Mouse (Mus musculus): ENCODE data around the gene Gatad2b. TPM values are rescaled to one million over a fixed set of nuclear protein-coding genes. Genes with fewer than 3 reads are reported as not detected.

The Gatad2b gene
- polyA plus RNA-seq, 1 experiment from 2014 or later = 13.2 TPM

GRCm38 (mm10) chr3:90266901-90267775 lies 25.8 kb upstream of the Gatad2b start:
- Histone ChIP-seq H3K4me3 (replicated peaks) (no peak overlapping the region; the same call in 1 of the 2 replicates), H3K9ac (replicated peaks) (peak overlapping the region; percentile 89; the same call in 1 of the 2 replicates), H3K27me3 (replicated peaks) (no peaks in the 10 kb centered on the region), H3K9me3 (replicated peaks) (no peaks in the 10 kb centered on the region), H3K36me3 (peaks cover 36% of the 10 kb centered on the region), H3K27ac (replicated peaks) (no peak overlapping the region), H3K4me2 (peak overlapping the region; percentile 74; the same call in 1 of the 2 replicates), H3K4me1 (peaks cover 13% of the 10 kb centered on the region)
- ATAC-seq (ENCODE audit: low FRiP score) = no peak
- 94% methylated on average over 20 of the region's 20 CpGs for WGBS

- Histone ChIP-seq H3K27me3 (replicated peaks) (no peaks in the 10 kb centered on the region), H3K9ac (replicated peaks) (no peak overlapping the region)
Observed at GRCm38 (mm10) chr3:90268190-90268589, 24.8 kb upstream of the Gatad2b start.

GRCm38 (mm10) chr3:90268971-90269370 lies 24.0 kb upstream of the Gatad2b start:
- ATAC-seq (ENCODE audit: low FRiP score) = no peak
- no peak overlapping the region for H3K27ac ChIP-seq (replicated peaks)
- no peaks in the 10 kb centered on the region for H3K9me3 ChIP-seq (replicated peaks)
- H3K36me3 ChIP-seq = peaks cover 32% of the 10 kb centered on the region
- H3K27me3 ChIP-seq (replicated peaks) = no peaks in the 10 kb centered on the region
- H3K4me1 ChIP-seq = peaks cover 13% of the 10 kb centered on the region
- WGBS = 90% methylated on average over 16 of the region's 16 CpGs
- no peak overlapping the region for H3K4me2 ChIP-seq
- H3K9ac ChIP-seq (replicated peaks) = no peak overlapping the region
- H3K4me3 ChIP-seq (replicated peaks) = no peak overlapping the region

More at GRCm38 (mm10) chr3:90268190-90268589, 24.8 kb upstream of the Gatad2b start:
- H3K9me3 ChIP-seq (replicated peaks) = no peaks in the 10 kb centered on the region
- peaks cover 32% of the 10 kb centered on the region for H3K36me3 ChIP-seq
- 96% methylated on average over 11 of the region's 11 CpGs for WGBS
- no peak overlapping the region for H3K27ac ChIP-seq (replicated peaks)
- no peak for ATAC-seq (ENCODE audit: low FRiP score)
- H3K4me1 ChIP-seq = peaks cover 13% of the 10 kb centered on the region
- no peak overlapping the region for H3K4me3 ChIP-seq (replicated peaks)
- no peak overlapping the region for H3K4me2 ChIP-seq

- Histone ChIP-seq H3K27me3 (replicated peaks) (no peaks in the 10 kb centered on the region), H3K4me3 (replicated peaks) (no peak overlapping the region), H3K36me3 (peaks cover 45% of the 10 kb centered on the region), H3K9ac (replicated peaks) (no peak overlapping the region), H3K9me3 (replicated peaks) (no peaks in the 10 kb centered on the region), H3K27ac (replicated peaks) (no peak overlapping the region), H3K4me2 (no peak overlapping the region), H3K4me1 (peaks cover 11% of the 10 kb centered on the region)
- no peak for ATAC-seq (ENCODE audit: low FRiP score)
- WGBS = 96% methylated on average over 8 of the region's 8 CpGs
Observed at GRCm38 (mm10) chr3:90270784-90271183, 22.2 kb upstream of the Gatad2b start.

GRCm38 (mm10) chr3:90272170-90272569 lies 20.8 kb upstream of the Gatad2b start:
- 62% methylated on average over 9 of the region's 9 CpGs for WGBS
- Histone ChIP-seq H3K9me3 (replicated peaks) (no peaks in the 10 kb centered on the region), H3K9ac (replicated peaks) (no peak overlapping the region), H3K4me2 (no peak overlapping the region), H3K27ac (replicated peaks) (no peak overlapping the region), H3K27me3 (replicated peaks) (no peaks in the 10 kb centered on the region), H3K36me3 (peaks cover 58% of the 10 kb centered on the region), H3K4me3 (replicated peaks) (no peak overlapping the region), H3K4me1 (no peaks in the 10 kb centered on the region)
- ATAC-seq (ENCODE audit: low FRiP score) = no peak

GRCm38 (mm10) chr3:90273855-90274254 lies 19.1 kb upstream of the Gatad2b start:
- no peak overlapping the region for H3K4me2 ChIP-seq
- 96% methylated on average over 22 of the region's 22 CpGs for WGBS
- no peak overlapping the region for H3K9ac ChIP-seq (replicated peaks)
- no peak overlapping the region for H3K27ac ChIP-seq (replicated peaks)
- H3K4me1 ChIP-seq = no peaks in the 10 kb centered on the region
- no peak overlapping the region for H3K4me3 ChIP-seq (replicated peaks)
- no peaks in the 10 kb centered on the region for H3K27me3 ChIP-seq (replicated peaks)
- peaks cover 64% of the 10 kb centered on the region for H3K36me3 ChIP-seq
- H3K9me3 ChIP-seq (replicated peaks) = no peaks in the 10 kb centered on the region
- ATAC-seq (ENCODE audit: low FRiP score) = no peak

- Histone ChIP-seq H3K4me3 (replicated peaks) (no peak overlapping the region), H3K36me3 (peaks cover 73% of the 10 kb centered on the region), H3K27ac (replicated peaks) (no peak overlapping the region), H3K4me2 (no peak overlapping the region), H3K27me3 (replicated peaks) (no peaks in the 10 kb centered on the region), H3K9ac (replicated peaks) (no peak overlapping the region), H3K4me1 (no peaks in the 10 kb centered on the region), H3K9me3 (replicated peaks) (no peaks in the 10 kb centered on the region)
- no peak for ATAC-seq (ENCODE audit: low FRiP score)
- WGBS = 90% methylated on average over 11 of the region's 11 CpGs
Observed at GRCm38 (mm10) chr3:90275286-90275685, 17.7 kb upstream of the Gatad2b start.

- H3K9me3 ChIP-seq (replicated peaks) = no peaks in the 10 kb centered on the region
- H3K27me3 ChIP-seq (replicated peaks) = no peaks in the 10 kb centered on the region
- no peaks in the 10 kb centered on the region for H3K4me1 ChIP-seq
- H3K36me3 ChIP-seq = peaks cover 77% of the 10 kb centered on the region
- no peak overlapping the region for H3K4me2 ChIP-seq
- H3K9ac ChIP-seq (replicated peaks) = no peak overlapping the region
- WGBS = 50% methylated on average over 16 of the region's 16 CpGs
- no peak overlapping the region for H3K27ac ChIP-seq (replicated peaks)
- no peak overlapping the region for H3K4me3 ChIP-seq (replicated peaks)
- no peak for ATAC-seq (ENCODE audit: low FRiP score)
Observed at GRCm38 (mm10) chr3:90276858-90277257, 16.1 kb upstream of the Gatad2b start.

GRCm38 (mm10) chr3:90277793-90278192 lies 15.2 kb upstream of the Gatad2b start:
- 96% methylated on average over 9 of the region's 9 CpGs for WGBS
- H3K4me1 ChIP-seq = no peaks in the 10 kb centered on the region
- no peaks in the 10 kb centered on the region for H3K27me3 ChIP-seq (replicated peaks)
- H3K9me3 ChIP-seq (replicated peaks) = no peaks in the 10 kb centered on the region
- no peak overlapping the region for H3K9ac ChIP-seq (replicated peaks)
- peaks cover 73% of the 10 kb centered on the region for H3K36me3 ChIP-seq
- H3K27ac ChIP-seq (replicated peaks) = no peak overlapping the region
- H3K4me3 ChIP-seq (replicated peaks) = no peak overlapping the region
- ATAC-seq (ENCODE audit: low FRiP score) = no peak
- no peak overlapping the region for H3K4me2 ChIP-seq

GRCm38 (mm10) chr3:90278211-90278610 lies 14.8 kb upstream of the Gatad2b start:
- no peak for ATAC-seq (ENCODE audit: low FRiP score)
- Histone ChIP-seq H3K27me3 (replicated peaks) (no peaks in the 10 kb centered on the region), H3K27ac (replicated peaks) (no peak overlapping the region), H3K4me3 (replicated peaks) (no peak overlapping the region), H3K4me1 (no peaks in the 10 kb centered on the region), H3K36me3 (peaks cover 72% of the 10 kb centered on the region), H3K9ac (replicated peaks) (no peak overlapping the region), H3K4me2 (no peak overlapping the region), H3K9me3 (replicated peaks) (no peaks in the 10 kb centered on the region)
- 98% methylated on average over 10 of the region's 10 CpGs for WGBS

GRCm38 (mm10) chr3:90279216-90279615 lies 13.8 kb upstream of the Gatad2b start:
- Histone ChIP-seq H3K27me3 (replicated peaks) (no peaks in the 10 kb centered on the region), H3K4me3 (replicated peaks) (no peak overlapping the region), H3K9ac (replicated peaks) (no peak overlapping the region), H3K4me1 (no peaks in the 10 kb centered on the region), H3K36me3 (peaks cover 62% of the 10 kb centered on the region), H3K27ac (replicated peaks) (no peak overlapping the region), H3K4me2 (no peak overlapping the region), H3K9me3 (replicated peaks) (no peaks in the 10 kb centered on the region)
- 91% methylated on average over 9 of the region's 9 CpGs for WGBS
- no peak for ATAC-seq (ENCODE audit: low FRiP score)

- no peak overlapping the region for H3K27ac ChIP-seq (replicated peaks)
- H3K4me1 ChIP-seq = no peaks in the 10 kb centered on the region
- no peak overlapping the region for H3K4me3 ChIP-seq (replicated peaks)
- H3K9ac ChIP-seq (replicated peaks) = no peak overlapping the region
- no peaks in the 10 kb centered on the region for H3K9me3 ChIP-seq (replicated peaks)
- 97% methylated on average over 7 of the region's 7 CpGs for WGBS
- no peak for ATAC-seq (ENCODE audit: low FRiP score)
- H3K4me2 ChIP-seq = no peak overlapping the region
- peaks cover 60% of the 10 kb centered on the region for H3K36me3 ChIP-seq
- no peaks in the 10 kb centered on the region for H3K27me3 ChIP-seq (replicated peaks)
Observed at GRCm38 (mm10) chr3:90279743-90280142, 13.2 kb upstream of the Gatad2b start.

Measured in neural tube, embryonic 15.5 days (tissue).